Mouse (Mus musculus): ENCODE data around the gene Adgrv1.

The Adgrv1 gene

DNA sequence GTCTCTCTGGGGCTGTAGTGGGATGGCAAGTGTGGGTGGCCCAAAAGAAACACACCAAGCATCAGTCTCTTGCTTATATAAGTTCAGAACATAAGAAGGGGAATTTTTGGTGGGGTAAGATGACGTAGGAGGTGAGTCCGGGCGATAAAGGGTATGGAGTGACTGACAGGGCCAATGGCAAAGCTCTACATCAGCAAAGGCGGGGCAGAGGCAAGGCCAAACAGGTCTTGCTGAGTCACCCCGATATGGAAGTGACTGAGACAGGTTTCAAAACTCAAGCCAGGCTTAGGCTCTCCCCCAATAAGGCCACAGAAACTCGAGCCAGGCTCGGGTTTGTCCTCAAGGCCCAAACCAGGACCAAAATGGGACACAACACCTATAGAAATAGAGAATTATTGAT, 394.1 kb downstream of the Adgrv1 start:
- no peak for DNase-seq (ENCODE audit: low read depth, low spot score)

DNA sequence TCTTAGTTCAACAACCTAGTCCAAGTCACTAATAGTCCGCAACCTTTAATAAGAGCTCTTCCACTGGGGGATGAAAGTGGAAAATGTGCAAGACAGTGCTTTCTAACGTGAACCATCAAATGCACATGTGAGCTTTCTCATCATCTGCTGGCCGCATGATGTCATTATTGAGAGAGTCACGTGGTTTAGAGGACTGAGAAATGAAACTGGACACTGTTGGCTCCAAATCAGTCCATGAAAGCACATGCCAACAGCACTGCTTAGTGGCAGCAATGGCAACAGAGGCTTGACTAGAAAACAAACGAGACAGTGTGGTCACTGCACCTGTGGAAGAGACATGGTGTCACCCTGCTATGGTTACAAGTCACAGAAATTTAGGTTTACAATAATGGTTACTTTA, 395.0 kb downstream of the Adgrv1 start:
- DNase-seq (ENCODE audit: low read depth, low spot score), result no peak

DNA sequence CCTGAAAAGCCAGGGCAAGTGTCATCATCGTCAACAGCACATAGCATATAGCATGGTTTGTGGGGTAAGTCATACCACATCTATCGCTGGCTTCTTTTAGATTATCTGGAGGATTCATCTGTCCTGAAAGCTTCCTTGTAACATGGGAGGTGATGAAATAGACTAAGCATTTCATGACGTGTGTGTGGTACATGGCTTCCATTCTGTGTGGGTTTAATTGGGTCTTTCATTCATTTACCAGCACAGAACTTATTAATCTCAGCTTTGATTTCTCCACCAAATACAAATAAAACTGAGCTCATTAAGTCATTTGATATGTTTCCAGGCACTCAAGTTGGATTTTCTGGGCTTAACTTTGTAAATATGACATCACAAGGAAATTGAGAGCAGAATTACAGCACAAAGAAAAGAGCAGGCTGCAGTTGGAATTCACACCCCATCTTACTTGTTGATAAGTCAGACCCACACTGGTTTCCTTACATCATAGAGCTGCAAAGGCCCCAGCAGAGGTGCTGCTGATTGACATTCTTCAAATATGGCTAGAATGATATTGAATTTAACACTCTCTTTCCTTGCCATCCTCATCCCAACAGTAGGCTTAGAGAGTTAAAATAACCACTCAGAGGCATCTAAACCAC, 396.1 kb downstream of the Adgrv1 start:
- no peak for DNase-seq (ENCODE audit: low read depth, low spot score)

DNA sequence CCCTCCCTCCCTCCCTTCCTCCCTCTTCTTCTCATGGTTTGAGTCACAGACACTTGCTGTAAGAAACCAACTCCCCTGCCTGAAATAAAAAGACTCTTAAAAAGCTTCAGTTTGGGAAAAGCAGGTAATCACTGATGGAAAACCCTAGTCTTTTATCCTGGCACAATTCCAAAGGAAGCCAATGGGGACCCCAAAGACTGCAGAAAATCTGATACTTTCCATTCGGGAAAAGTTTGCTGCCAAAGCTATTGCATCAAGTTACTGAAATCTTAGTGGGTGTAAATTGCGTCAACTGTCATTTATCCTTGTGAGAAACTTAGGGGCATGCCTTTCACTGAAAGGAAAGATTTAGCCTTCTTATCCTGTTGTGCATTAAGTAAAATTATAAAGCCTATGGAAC, 398.9 kb downstream of the Adgrv1 start:
- no peak for DNase-seq (ENCODE audit: low read depth, low spot score)

DNA sequence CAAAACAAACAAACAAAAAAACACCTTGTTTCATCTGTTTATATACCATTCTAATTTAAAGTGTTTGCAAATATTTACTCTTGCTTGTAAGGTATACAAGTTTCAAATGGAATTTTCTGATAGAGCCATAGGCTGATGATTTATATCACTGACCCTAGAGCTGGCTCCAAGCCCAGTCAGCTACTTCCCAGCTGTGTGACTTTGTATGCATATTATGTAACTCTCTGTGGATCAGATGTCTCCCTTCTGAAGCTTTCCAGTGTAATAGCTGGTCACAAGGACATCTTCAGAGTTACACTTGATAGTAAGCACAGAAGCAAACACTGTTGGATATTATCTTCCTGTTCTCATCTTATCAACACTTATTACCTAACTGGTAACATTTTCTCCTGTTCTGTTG, 400.1 kb downstream of the Adgrv1 start:
- DNase-seq (ENCODE audit: low read depth, low spot score), result no peak

DNA sequence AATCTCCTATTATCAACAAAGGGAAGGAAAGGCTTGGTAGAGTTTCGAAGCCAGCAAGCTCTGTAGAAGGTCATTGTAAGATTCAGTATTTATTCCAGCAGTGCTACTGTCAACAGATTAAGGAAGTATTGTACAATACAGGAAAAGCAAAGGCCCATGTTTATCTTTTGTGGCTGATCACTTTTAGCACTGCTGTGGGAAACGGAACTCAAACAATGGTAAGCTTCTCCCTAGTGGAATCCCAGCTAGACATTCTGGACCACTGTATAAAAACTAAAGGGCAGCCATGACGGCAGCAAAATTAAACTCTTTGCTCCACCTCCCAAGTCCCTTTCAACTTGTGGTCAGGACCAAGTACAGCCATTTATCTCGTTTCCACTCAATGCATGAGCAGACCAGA, 402.8 kb downstream of the Adgrv1 start:
- DNase-seq (ENCODE audit: low read depth, low spot score), result no peak

DNA sequence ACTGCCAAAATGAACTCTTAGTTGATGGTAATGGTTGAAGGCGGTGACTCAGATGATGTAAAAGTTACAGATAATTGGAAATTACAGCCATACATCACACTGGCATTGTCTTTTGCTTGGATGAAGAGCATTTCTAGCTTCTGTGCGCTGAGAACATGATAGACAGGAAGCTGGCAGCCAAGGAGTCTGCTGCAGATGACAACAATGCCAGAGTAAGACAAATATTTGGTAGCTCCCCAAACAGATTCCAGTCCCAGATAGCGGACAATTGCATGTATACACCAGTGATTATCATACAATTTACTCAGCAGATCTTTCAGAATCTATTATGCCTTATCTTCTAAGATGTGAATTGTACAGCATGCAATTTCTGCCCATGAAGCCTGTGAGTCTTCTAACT, 409.2 kb downstream of the Adgrv1 start:
- no peak for DNase-seq (ENCODE audit: low read depth, low spot score)

DNA sequence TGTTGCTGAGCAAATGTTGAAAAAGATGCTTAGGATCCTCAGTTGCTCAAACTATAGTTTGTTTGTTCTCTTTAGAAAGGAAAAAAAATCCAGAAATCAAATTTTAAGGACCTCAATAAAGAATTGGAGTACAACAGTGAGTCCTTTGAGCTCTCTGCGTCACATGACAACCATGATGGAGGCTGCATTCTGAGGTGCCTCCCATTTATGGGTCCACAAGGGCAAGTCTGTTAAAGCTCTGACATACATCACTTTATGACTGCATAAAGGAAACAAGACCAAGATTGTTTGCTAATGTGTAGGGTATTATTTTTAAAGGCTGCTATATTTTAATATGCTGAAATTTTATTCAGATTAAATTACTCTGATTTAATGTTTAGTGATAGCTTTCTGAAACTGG, 410.6 kb downstream of the Adgrv1 start:
- no peak for DNase-seq (ENCODE audit: low read depth, low spot score)

DNA sequence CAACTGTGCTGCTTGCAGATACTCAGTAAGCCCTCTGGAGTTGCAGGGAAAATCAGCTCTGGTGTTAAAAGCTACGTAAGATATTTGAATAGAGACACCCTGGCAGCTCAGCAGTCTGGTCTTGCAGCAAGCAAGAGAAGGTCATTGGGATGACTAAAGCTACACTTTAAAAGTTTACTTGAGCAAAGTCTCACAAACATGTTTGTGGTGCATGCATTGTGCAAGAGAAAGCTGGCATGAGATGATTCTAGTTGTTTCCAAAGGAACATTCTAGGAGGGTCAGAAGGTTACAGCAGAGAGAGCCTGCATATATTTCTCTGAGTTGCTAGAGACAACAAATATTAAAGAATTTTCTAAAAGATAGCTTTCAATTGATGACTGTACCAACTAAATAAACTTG, 421.5 kb downstream of the Adgrv1 start:
- no peak for DNase-seq (ENCODE audit: low read depth, low spot score)

DNA sequence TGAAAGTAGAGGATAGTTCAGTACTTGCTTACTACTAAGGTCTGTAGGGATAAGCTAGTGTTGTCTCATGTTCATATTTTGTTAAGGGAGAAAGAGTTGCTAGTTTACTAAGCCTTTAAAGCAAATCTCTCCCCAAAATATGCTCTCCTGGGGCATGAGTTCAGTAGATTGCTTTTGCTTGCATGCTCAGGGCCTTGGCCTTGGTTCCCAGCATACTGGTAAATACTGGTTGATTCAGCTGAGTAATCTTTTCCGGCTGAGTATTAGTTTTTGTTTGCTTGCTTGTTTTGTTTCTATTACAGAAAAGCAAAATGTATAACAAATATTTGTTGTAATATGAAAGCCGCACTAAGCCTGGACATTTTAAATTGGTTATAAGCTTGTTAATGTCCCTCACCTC, 422.4 kb downstream of the Adgrv1 start:
- DNase-seq (ENCODE audit: low read depth, low spot score), result no peak

DNA sequence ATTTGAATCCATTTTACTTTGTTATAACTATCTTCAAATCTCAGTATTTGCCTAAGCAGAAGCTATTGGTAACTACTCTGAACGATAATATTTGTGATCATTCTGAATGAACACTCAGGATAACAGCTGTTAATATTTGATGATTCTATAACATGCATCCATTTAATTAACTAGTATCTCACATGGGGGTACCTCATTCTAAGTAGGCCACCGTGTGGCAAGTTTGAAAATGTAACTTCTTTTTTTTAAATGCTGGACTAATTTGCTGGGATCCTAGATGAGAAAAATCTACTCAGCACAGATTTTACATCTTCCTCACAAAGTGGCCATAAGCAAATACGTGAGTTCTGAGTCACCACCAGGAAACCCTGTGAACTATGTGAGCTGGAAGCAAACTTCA, 423.1 kb downstream of the Adgrv1 start:
- DNase-seq (ENCODE audit: low read depth, low spot score), result no peak

DNA sequence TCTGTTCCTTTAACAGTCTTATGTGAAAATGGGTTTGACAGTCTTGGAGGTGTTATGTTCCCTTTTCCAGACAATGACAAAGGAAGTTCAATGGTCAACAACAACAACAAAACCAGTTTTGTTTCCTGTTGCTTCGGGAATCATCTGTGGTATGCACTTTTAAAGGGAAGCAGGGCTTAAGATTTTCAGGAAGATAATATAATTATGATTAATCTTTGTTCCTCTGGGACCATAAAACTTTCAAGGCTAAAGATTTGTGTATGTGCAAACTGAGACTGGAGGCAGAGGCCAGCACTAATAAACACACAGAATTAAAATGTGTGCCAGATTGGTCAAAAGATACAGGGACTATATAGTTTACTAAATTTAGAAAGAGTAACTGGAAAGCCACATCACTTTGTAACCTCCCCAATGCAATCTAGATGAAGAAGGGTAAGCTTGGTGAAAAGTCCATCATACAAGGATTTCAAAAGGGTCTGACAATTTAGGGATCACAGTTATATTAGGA, 424.8 kb downstream of the Adgrv1 start:
- no peak for DNase-seq (ENCODE audit: low read depth, low spot score)

DNA sequence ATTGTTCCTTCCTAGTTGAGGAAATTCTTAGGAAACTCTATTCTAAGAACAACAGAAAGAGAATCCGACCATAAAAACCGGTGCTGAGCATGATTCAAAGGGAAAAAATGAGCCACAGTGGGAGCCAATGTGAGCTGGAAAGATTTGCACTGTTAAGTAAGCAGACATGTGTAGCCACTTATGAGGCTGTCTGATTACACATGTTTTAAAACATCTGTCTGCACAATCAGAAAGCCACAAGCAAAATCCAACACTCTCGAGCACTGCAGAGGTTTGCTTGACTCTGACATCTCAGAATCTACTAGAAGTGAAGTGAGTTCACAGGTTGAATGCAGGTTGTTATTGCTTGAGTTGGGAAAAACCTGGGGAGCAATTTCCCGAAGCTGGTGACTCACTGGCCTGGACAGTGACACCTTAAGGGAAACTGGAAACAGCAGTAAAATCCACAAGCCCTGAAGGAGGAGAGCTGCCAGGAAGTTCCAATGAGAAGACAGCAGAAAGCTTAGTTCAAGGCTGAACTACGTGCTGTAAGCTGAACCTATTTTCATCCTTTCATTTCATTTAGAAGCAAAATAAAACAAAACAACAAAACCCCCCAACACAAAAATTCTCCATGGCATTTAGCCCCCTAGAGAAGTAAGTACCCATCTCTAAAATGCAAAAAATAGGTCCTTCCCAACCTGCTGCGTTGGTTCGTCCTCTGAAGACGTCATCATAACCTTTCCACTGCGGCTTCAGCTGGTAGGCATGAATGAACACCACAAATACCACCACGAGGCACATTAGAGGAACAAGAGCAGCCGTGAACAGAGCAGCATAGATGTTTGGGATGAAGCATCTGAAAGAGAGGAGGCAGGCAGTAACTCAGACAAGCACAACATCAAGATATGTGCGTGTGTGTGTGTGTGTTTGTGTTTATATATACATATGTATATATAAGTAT, 450.7 kb downstream of the Adgrv1 start:
- DNase-seq (ENCODE audit: low read depth, low spot score), result no peak

DNA sequence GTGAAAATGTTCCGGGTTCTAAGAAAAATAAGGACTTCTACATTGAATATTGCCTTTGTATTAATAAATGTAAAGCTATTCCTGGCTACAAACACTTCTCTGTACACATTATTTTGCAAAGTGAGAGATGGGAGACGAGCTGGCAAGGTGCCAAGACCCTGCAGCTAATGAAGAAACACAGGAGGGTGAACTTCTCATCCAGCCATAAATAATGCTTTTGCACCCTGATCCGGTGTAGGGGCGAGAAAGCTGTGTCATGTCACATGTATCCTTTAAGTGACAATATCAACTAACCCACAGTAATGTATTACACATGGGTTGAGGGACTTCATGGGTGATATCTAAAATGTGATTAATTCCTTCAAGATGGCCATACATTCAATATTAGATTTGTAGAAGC, 451.5 kb downstream of the Adgrv1 start:
- no peak for DNase-seq (ENCODE audit: low read depth, low spot score)

DNA sequence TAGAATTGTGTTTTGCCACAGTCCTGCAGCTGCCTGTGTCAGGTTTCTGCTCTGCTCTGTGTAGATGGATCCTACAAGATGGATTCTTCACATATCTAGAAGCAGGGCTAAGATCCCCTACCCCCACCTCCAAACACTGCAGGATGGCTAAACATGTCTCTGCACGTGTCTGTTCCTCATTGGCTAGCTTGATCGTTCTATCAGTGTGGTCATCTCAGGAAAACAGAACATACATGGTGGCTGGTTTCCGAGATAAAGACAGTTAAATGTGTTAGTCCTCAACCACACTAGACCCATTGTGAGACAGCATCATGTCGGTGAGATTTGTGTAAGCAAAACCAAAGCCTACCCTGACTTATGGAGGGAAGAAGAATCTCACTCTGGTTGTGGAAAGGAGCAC, 456.1 kb downstream of the Adgrv1 start:
- DNase-seq (ENCODE audit: low read depth, low spot score), result no peak

DNA sequence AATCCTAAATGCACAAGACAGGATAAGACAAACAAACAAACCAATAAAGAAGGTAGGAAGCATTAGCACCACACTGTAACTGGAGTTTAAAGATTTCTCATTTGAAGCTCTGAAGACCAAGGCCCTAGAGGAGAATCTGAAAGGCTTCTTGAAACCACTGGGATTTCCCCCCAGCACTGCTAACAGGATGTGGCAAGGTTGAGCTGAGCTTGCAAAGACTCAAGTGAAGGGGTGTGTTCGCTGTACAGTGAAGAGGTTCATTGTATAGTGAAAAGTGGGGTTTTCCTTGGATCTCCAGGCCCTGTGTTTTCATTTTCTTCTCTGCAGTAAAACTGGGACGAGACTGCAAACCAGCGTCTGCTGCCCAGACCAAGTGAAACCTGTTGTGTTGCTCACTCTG, 456.9 kb downstream of the Adgrv1 start:
- DNase-seq (ENCODE audit: low read depth, low spot score), result no peak

DNA sequence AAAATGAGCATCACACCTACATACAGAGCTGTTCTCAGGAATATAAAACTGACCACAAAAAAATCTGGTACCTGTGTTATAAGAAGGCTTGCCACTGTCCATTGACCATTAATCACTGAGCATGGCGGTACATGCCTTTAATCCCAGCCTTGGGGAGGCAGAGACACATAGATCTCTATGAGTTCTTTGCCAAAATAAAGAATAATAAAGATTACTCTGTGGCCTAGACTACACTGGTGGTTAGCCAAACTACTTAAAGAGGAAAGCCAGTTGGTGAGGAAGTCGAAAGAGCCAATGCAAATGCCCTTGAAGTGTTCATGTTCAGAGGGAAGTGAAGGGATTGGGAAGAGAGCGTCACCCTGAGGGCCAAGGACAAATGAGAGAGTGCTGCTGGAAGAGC, 461.8 kb downstream of the Adgrv1 start:
- DNase-seq (ENCODE audit: low read depth, low spot score), result no peak

DNA sequence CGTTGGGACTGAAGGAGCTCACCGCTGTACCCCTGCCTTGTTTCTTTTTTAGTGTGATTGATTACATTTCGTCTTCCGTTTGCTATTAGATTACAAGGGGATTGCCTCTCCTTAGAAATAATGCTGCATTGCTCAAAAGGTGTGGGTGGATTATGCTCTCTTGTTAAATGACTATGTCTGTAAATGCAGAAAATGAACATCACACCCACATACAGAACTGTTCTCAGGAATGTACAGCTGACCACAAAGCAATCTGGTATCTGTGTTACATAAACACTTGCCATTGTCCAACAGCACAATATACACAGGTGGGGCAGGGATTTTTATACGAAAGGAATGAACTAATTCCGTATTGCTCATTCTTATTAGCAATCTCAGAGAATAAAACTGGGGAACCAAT, 465.5 kb downstream of the Adgrv1 start:
- DNase-seq (ENCODE audit: low read depth, low spot score), result no peak

DNA sequence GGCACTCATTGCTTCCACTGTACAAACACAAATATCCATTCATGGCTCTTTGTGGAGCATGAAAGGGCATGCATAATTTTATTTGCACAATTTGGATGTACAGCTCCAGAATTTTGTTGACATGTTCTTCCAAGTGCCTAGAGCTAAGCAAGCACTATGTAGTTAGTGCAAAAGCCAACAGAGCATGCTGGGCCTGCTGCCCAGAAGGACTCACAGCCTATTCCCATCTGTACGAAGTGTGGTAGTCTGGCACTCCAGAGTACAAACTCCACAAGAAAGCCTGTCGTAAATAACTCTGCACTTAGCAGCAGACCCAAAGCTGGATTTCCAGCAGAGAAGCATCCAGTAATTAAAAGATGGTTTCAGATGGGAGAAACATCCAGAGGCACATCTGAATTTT, 473.1 kb downstream of the Adgrv1 start:
- DNase-seq (ENCODE audit: low read depth, low spot score), result peak; percentile 22

DNA sequence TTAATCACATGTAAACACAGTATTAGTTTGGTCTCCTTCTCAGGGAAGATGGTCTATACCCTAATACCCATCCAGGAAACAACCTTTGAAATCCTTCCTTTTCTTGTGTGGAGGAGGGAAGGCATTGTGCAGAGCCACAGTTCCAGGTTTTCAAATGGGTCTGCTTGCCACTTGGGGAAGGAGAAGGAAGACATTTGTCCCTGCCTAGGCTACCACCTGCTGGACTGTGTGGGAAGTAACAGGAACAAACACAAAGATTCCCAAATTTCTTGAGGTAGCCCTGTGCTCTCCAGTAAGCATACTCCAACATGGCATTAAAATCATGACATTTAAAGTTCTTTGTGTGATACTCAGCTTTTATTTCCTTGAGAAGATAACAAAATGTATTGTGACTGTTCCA, 477.6 kb downstream of the Adgrv1 start:
- DNase-seq (ENCODE audit: low read depth, low spot score), result no peak

DNA sequence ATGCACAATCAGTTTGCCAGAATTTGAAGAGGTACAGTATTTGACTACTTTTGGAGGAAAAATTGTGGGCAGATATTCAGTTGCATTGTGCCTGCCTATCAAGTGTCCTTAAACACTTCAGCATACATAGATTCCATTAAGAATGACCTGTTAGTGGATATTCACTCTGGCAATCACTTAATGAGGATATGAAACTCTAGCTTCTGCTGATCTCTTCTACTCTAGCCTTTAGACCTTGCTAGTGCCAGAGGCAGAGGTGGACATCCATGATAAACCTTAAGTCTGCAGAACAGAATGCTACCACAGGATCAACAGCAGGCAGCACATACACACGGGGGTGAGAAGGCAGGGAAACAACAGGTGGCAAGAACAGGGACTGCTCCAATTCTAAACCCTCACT, 488.5 kb downstream of the Adgrv1 start:
- DNase-seq (ENCODE audit: low read depth, low spot score), result no peak

DNA sequence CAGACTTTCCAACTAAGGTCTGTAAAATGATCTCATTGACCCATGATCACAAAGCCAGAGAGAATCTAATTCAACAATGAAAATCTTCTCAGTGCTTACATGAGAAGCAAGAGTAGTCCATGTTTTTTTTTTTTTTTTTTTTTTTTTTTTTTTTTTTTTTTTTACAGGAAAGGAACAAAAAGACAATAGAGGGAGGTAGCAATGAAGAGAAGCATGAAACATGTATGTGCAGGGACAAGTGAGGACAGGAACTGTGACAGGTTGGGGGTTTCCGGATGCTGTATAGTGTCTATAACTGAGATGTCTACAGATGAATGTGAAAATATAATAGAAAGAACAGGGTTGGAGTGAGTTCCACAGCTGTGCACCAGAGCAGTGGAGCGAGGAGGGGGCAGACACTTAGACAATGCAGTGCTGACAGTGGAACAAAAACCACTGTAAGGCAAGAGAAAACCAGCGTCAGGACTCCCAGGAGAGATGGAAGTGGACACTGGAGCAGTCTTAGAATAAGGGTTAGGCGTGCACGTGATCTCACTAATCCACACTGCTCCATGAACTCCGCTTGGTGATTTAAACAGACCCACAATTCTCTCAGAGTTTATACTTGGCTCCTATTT, 490.6 kb downstream of the Adgrv1 start:
- no peak for DNase-seq (ENCODE audit: low read depth, low spot score)

Data from brain, embryonic 18.5 days (tissue).